Mouse (Mus musculus) heart, embryonic 16.5 days (tissue): ENCODE measurements around the gene Eno3. TPM values are rescaled to one million over a fixed set of nuclear protein-coding genes. Genes with fewer than 3 reads are reported as not detected.

Source experiments
- ATAC-seq: fragments of 200-750 bp; cut with Nextera tagmentation; replicated peaks from 2 replicates; pipeline ENCODE4 v1.8.0; 2017; ENCODE audit warnings: moderate number of reproducible peaks; ENCODE audit not compliant: insufficient read depth, low FRiP score; ENCODE audit errors: extremely low read depth
- H3K27ac ChIP-seq: fragments of 300-500 bp; sonication (generic); 2 replicates; pipeline ENCODE4 v1.5.1; 2014; ENCODE audit warnings: mild to moderate bottlenecking, low read length, control low read depth, moderate library complexity
- H3K27me3 ChIP-seq: fragments of 300-500 bp; sonication (generic); 2 replicates; pipeline ENCODE4 v1.6.1; 2014; ENCODE audit warnings: low read length, mixed read lengths; ENCODE audit not compliant: control insufficient read depth, insufficient read depth
- H3K36me3 ChIP-seq: fragments of 300-500 bp; sonication (generic); 2 replicates; pipeline ENCODE4 v1.6.1; 2014; ENCODE audit not compliant: control insufficient read depth, insufficient read depth
- H3K4me1 ChIP-seq: fragments of 300-500 bp; sonication (generic); 2 replicates; pipeline ENCODE4 v1.6.1; 2014; ENCODE audit warnings: low read length, mixed read lengths; ENCODE audit not compliant: control insufficient read depth, insufficient read depth
- H3K4me2 ChIP-seq: fragments of 300-500 bp; sonication (generic); 2 replicates; pipeline ENCODE4 v1.6.1; 2014; ENCODE audit warnings: low read depth, mild to moderate bottlenecking, control low read depth, low read length
- H3K4me3 ChIP-seq: fragments of 300-500 bp; sonication (generic); 2 replicates; pipeline ENCODE4 v1.5.1; 2014; ENCODE audit warnings: mild to moderate bottlenecking, control low read depth, low read length
- H3K9ac ChIP-seq: fragments of 300-500 bp; sonication (generic); 2 replicates; pipeline ENCODE4 v1.6.1; 2014; ENCODE audit warnings: low read length, control low read depth
- H3K9me3 ChIP-seq: fragments of 300-500 bp; sonication (generic); replicated peaks from 2 replicates; pipeline ENCODE4 v1.6.1; 2016; ENCODE audit warnings: low read length; ENCODE audit not compliant: control insufficient read depth
- WGBS: fragments of 180-500 bp; shearing (Covaris S2); extraction: QIAGEN DNeasy Blood & Tissue Kit; methylation state at CpG from one replicate; pipeline ENCODE4 v1.1.7; 2014; 5-methylcytosine and 5-hydroxymethylcytosine counted together
- polyA plus RNA-seq: library from polyadenylated mRNA; unstranded; fragments of >200 nt; fragmentation: Nextera tagmentation; extraction: Ambion mirVana; gene quantifications from 2 replicates; pipeline ENCODE4 v1.2.1, GENCODE M21; 2015

Eno3 gene
- polyA plus RNA-seq, 1 experiment from 2014 or later: 578 TPM

- WGBS: 41% methylated on average over 3 of the region's 3 CpGs
Observed at GRCm38 (mm10) chr11:70693504-70693903, 36.5 kb downstream of the Eno3 start.

GRCm38 (mm10) chr11:70697376-70697775 is 40.4 kb downstream of the Eno3 start:
- no peak overlapping the region for H3K27ac ChIP-seq
- no peak overlapping the region for H3K4me3 ChIP-seq
- 73% methylated on average over 3 of the region's 3 CpGs for WGBS
- H3K9me3 ChIP-seq: no peaks in the 10 kb centered on the region
- no peaks in the 10 kb centered on the region for H3K36me3 ChIP-seq
- no peak overlapping the region for H3K4me2 ChIP-seq
- H3K9ac ChIP-seq: no peak overlapping the region
- H3K27me3 ChIP-seq: no peaks in the 10 kb centered on the region
- H3K4me1 ChIP-seq: peaks cover 10% of the 10 kb centered on the region
- no peak for ATAC-seq

More at GRCm38 (mm10) chr11:70693504-70693903, 36.5 kb downstream of the Eno3 start:
- ATAC-seq: no peak
- Histone ChIP-seq H3K4me3 (no peak overlapping the region), H3K4me2 (no peak overlapping the region), H3K36me3 (no peaks in the 10 kb centered on the region), H3K27ac (no peak overlapping the region), H3K9me3 (no peaks in the 10 kb centered on the region), H3K4me1 (peaks cover 11% of the 10 kb centered on the region), H3K27me3 (no peaks in the 10 kb centered on the region), H3K9ac (no peak overlapping the region)

GRCm38 (mm10) chr11:70699051-70699450 is 42.0 kb downstream of the Eno3 start:
- Histone ChIP-seq H3K9me3 (no peaks in the 10 kb centered on the region), H3K27ac (no peak overlapping the region), H3K27me3 (no peaks in the 10 kb centered on the region), H3K4me2 (no peak overlapping the region), H3K4me3 (no peak overlapping the region), H3K36me3 (peaks cover 5% of the 10 kb centered on the region), H3K9ac (no peak overlapping the region), H3K4me1 (peaks cover 21% of the 10 kb centered on the region)
- no peak for ATAC-seq
- WGBS: 76% methylated on average over 2 of the region's 2 CpGs

- H3K27me3 ChIP-seq: no peaks in the 10 kb centered on the region
- peak; percentile 89 for ATAC-seq
- H3K27ac ChIP-seq: peak within 1 kb of the TSS; percentile 95
- peak within 1 kb of the TSS; percentile 78 for H3K4me2 ChIP-seq
- H3K9ac ChIP-seq: peak within 1 kb of the TSS; percentile 93
- peaks cover 14% of the 10 kb centered on the region for H3K36me3 ChIP-seq
- H3K4me3 ChIP-seq: peak within 1 kb of the TSS; percentile 81
- H3K4me1 ChIP-seq: peaks cover 21% of the 10 kb centered on the region
- WGBS: 2% methylated on average over 69 of the region's 69 CpGs
- H3K9me3 ChIP-seq: no peaks in the 10 kb centered on the region
Observed at GRCm38 (mm10) chr11:70699722-70700556, 42.9 kb downstream of the Eno3 start, which contains the start of the genes Inca1 and Kif1c. TSS of gene Inca1 (minus strand) at chr11:70700155. TSS of gene Kif1c (plus strand) at chr11:70700548.

GRCm38 (mm10) chr11:70700613-70701012 is 43.6 kb downstream of the Eno3 start:
- H3K9me3 ChIP-seq: no peaks in the 10 kb centered on the region

GRCm38 (mm10) chr11:70701221-70701955 is 44.4 kb downstream of the Eno3 start:
- WGBS: 12% methylated on average over 10 of the region's 10 CpGs
- Histone ChIP-seq H3K27ac (peak overlapping the region; percentile 95), H3K9ac (peak overlapping the region; percentile 93), H3K4me2 (peak overlapping the region; percentile 78), H3K27me3 (no peaks in the 10 kb centered on the region), H3K36me3 (peaks cover 26% of the 10 kb centered on the region), H3K4me1 (peaks cover 21% of the 10 kb centered on the region), H3K4me3 (peak overlapping the region; percentile 81), H3K9me3 (no peaks in the 10 kb centered on the region)
- ATAC-seq: no peak

More at GRCm38 (mm10) chr11:70700613-70701012, 43.6 kb downstream of the Eno3 start:
- Histone ChIP-seq H3K4me3 (peak overlapping the region; percentile 81), H3K36me3 (peaks cover 20% of the 10 kb centered on the region), H3K27me3 (no peaks in the 10 kb centered on the region), H3K9ac (peak overlapping the region; percentile 93), H3K4me2 (peak overlapping the region; percentile 78), H3K27ac (peak overlapping the region; percentile 95), H3K4me1 (peaks cover 21% of the 10 kb centered on the region)
- peak; percentile 52 for ATAC-seq
- under 1% methylated on average over 34 of the region's 34 CpGs for WGBS

- peak overlapping the region; percentile 81 for H3K4me3 ChIP-seq
- peak overlapping the region; percentile 95 for H3K27ac ChIP-seq
- 48% methylated on average over 6 of the region's 6 CpGs for WGBS
- peaks cover 33% of the 10 kb centered on the region for H3K36me3 ChIP-seq
- no peaks in the 10 kb centered on the region for H3K9me3 ChIP-seq
- H3K27me3 ChIP-seq: no peaks in the 10 kb centered on the region
- no peak for ATAC-seq
- peak overlapping the region; percentile 93 for H3K9ac ChIP-seq
- H3K4me1 ChIP-seq: peaks cover 21% of the 10 kb centered on the region
- peak overlapping the region; percentile 78 for H3K4me2 ChIP-seq
Observed at GRCm38 (mm10) chr11:70701984-70702733, 45.2 kb downstream of the Eno3 start.

GRCm38 (mm10) chr11:70702781-70703180 is 45.8 kb downstream of the Eno3 start:
- peak overlapping the region; percentile 95 for H3K27ac ChIP-seq
- ATAC-seq: peak; percentile 49
- H3K4me2 ChIP-seq: peak overlapping the region; percentile 78
- 33% methylated on average over 6 of the region's 6 CpGs for WGBS
- peaks cover 39% of the 10 kb centered on the region for H3K36me3 ChIP-seq
- peak overlapping the region; percentile 81 for H3K4me3 ChIP-seq
- no peaks in the 10 kb centered on the region for H3K27me3 ChIP-seq
- no peaks in the 10 kb centered on the region for H3K9me3 ChIP-seq
- peak overlapping the region; percentile 93 for H3K9ac ChIP-seq
- H3K4me1 ChIP-seq: peaks cover 21% of the 10 kb centered on the region
